Mouse (Mus musculus) E14TG2a.4 (cell line): ENCODE measurements around the gene Mapk8ip1.

ENCODE experiments used
- CTCF ChIP-seq: conservative IDR thresholded peaks from 2 replicates; pipeline ENCODE4 v1.5.1; 2014; ENCODE audit warnings: low read length
- NANOG ChIP-seq: IDR thresholded peaks from 2 replicates; pipeline ENCODE4 v1.6.1; 2014; ENCODE audit warnings: borderline replicate concordance, low read length, mixed read lengths
- POU5F1 ChIP-seq: IDR thresholded peaks from 2 replicates; pipeline ENCODE4 v1.6.1; 2014; ENCODE audit warnings: low read length, borderline replicate concordance

- TF ChIP-seq CTCF, result no peak
- TF ChIP-seq POU5F1, result no peak
- TF ChIP-seq NANOG, result no peak
These were observed 27.6 kb downstream of the Mapk8ip1 start for GRCm38 (mm10) chr2:92373437-92373813.
